Mouse (Mus musculus): ENCODE data around the gene Atcay. TPM values are rescaled to one million over a fixed set of nuclear protein-coding genes. Genes with fewer than 3 reads are reported as not detected.

Atcay gene
- total and polyA plus RNA-seq, 2 experiments: not detected

GRCm38 (mm10) chr10:81197305-81197704, 33.3 kb downstream of the Atcay start:
- Histone ChIP-seq H3K79me2 (ENCODE audit: control insufficient read depth, insufficient read depth, low read length) (no peaks in the 10 kb centered on the region), H3K27me3 (ENCODE audit: control insufficient read depth, insufficient read depth, low read length) (no peaks in the 10 kb centered on the region), H3K4me1 (ENCODE audit: control insufficient read depth, insufficient read depth, low read length) (0 out of 2 replicates have a peak, but pooled peaks cover 1% of the 10 kb centered on the region), H3K4me3 (ENCODE audit: insufficient read depth, low read depth, low read length) (no peak overlapping the region), H3K9ac (ENCODE audit: low read depth, low read length) (no peak overlapping the region), H3K36me3 (ENCODE audit: control insufficient read depth, insufficient read depth, low read length) (no peaks in the 10 kb centered on the region), H3K27ac (replicated peaks; ENCODE audit: insufficient read depth, low read depth, low read length) (no peak overlapping the region)
- 59% methylated on average over 6 of the region's 6 CpGs for WGBS
- no peak for DNase-seq (ENCODE audit: extremely low read depth, low read depth, low spot score)
- TF ChIP-seq CTCF (IDR thresholded peaks at IDR 0.05; ENCODE audit: low read depth, low read length): no peak
- TF ChIP-seq POLR2A (IDR thresholded peaks at IDR 0.05; ENCODE audit: extremely low read depth, insufficient read depth, low read length): no peak

- no peak for TF ChIP-seq CTCF (IDR thresholded peaks at IDR 0.05; ENCODE audit: low read depth, low read length)
- TF ChIP-seq POLR2A (IDR thresholded peaks at IDR 0.05; ENCODE audit: extremely low read depth, insufficient read depth, low read length): no peak
- Histone ChIP-seq H3K79me2 (ENCODE audit: control insufficient read depth, insufficient read depth, low read length) (no peaks in the 10 kb centered on the region), H3K4me1 (ENCODE audit: control insufficient read depth, insufficient read depth, low read length) (0 out of 2 replicates have a peak, but pooled peaks cover 2% of the 10 kb centered on the region), H3K27ac (replicated peaks; ENCODE audit: insufficient read depth, low read depth, low read length) (no peak overlapping the region), H3K36me3 (ENCODE audit: control insufficient read depth, insufficient read depth, low read length) (no peaks in the 10 kb centered on the region), H3K4me3 (ENCODE audit: insufficient read depth, low read depth, low read length) (no peak overlapping the region), H3K27me3 (ENCODE audit: control insufficient read depth, insufficient read depth, low read length) (no peaks in the 10 kb centered on the region), H3K9ac (ENCODE audit: low read depth, low read length) (no peak overlapping the region)
- no peak for DNase-seq (ENCODE audit: extremely low read depth, low read depth, low spot score)
- 80% methylated on average over 11 of the region's 11 CpGs for WGBS
Measured at GRCm38 (mm10) chr10:81196470-81197065, 34.1 kb downstream of the Atcay start.

GRCm38 (mm10) chr10:81195300-81195699, 35.3 kb downstream of the Atcay start:
- 73% methylated on average over 4 of the region's 4 CpGs for WGBS
- no peaks in the 10 kb centered on the region for H3K36me3 ChIP-seq (ENCODE audit: control insufficient read depth, insufficient read depth, low read length)
- H3K27me3 ChIP-seq (ENCODE audit: control insufficient read depth, insufficient read depth, low read length): no peaks in the 10 kb centered on the region
- no peak for DNase-seq (ENCODE audit: extremely low read depth, low read depth, low spot score)
- H3K9ac ChIP-seq (ENCODE audit: low read depth, low read length): no peak overlapping the region
- no peak overlapping the region for H3K4me3 ChIP-seq (ENCODE audit: insufficient read depth, low read depth, low read length)
- H3K4me1 ChIP-seq (ENCODE audit: control insufficient read depth, insufficient read depth, low read length): peaks cover 6% of the 10 kb centered on the region
- no peak overlapping the region for H3K27ac ChIP-seq (replicated peaks; ENCODE audit: insufficient read depth, low read depth, low read length)
- H3K79me2 ChIP-seq (ENCODE audit: control insufficient read depth, insufficient read depth, low read length): no peaks in the 10 kb centered on the region
- TF ChIP-seq CTCF (IDR thresholded peaks at IDR 0.05; ENCODE audit: low read depth, low read length): no peak
- TF ChIP-seq POLR2A (IDR thresholded peaks at IDR 0.05; ENCODE audit: extremely low read depth, insufficient read depth, low read length): no peak

GRCm38 (mm10) chr10:81193991-81194774, 36.5 kb downstream of the Atcay start:
- no peak for DNase-seq (ENCODE audit: extremely low read depth, low read depth, low spot score)
- Histone ChIP-seq H3K9ac (ENCODE audit: low read depth, low read length) (no peak overlapping the region), H3K27ac (replicated peaks; ENCODE audit: insufficient read depth, low read depth, low read length) (no peak overlapping the region), H3K27me3 (ENCODE audit: control insufficient read depth, insufficient read depth, low read length) (no peaks in the 10 kb centered on the region), H3K4me1 (ENCODE audit: control insufficient read depth, insufficient read depth, low read length) (peaks cover 6% of the 10 kb centered on the region), H3K4me3 (ENCODE audit: insufficient read depth, low read depth, low read length) (no peak overlapping the region), H3K79me2 (ENCODE audit: control insufficient read depth, insufficient read depth, low read length) (no peaks in the 10 kb centered on the region), H3K36me3 (ENCODE audit: control insufficient read depth, insufficient read depth, low read length) (no peaks in the 10 kb centered on the region)
- 16% methylated on average over 37 of the region's 37 CpGs for WGBS
- TF ChIP-seq CTCF (IDR thresholded peaks at IDR 0.05; ENCODE audit: low read depth, low read length) (no peak), POLR2A (IDR thresholded peaks at IDR 0.05; ENCODE audit: extremely low read depth, insufficient read depth, low read length) (no peak)

- no peaks in the 10 kb centered on the region for H3K36me3 ChIP-seq (ENCODE audit: control insufficient read depth, insufficient read depth, low read length)
- peaks cover 6% of the 10 kb centered on the region for H3K4me1 ChIP-seq (ENCODE audit: control insufficient read depth, insufficient read depth, low read length)
- WGBS: 2% methylated on average over 19 of the region's 19 CpGs
Measured at GRCm38 (mm10) chr10:81192968-81193501, 37.6 kb downstream of the Atcay start.

More at GRCm38 (mm10) chr10:81192968-81193501, 37.6 kb downstream of the Atcay start:
- DNase-seq (ENCODE audit: extremely low read depth, low read depth, low spot score): peak; percentile 50
- Histone ChIP-seq H3K27ac (replicated peaks; ENCODE audit: insufficient read depth, low read depth, low read length) (peak overlapping the region; percentile 32), H3K4me3 (ENCODE audit: insufficient read depth, low read depth, low read length) (peak overlapping the region; percentile 90), H3K79me2 (ENCODE audit: control insufficient read depth, insufficient read depth, low read length) (no peaks in the 10 kb centered on the region), H3K9ac (ENCODE audit: low read depth, low read length) (peak overlapping the region; percentile 98), H3K27me3 (ENCODE audit: control insufficient read depth, insufficient read depth, low read length) (no peaks in the 10 kb centered on the region)
- no peak for TF ChIP-seq POLR2A (IDR thresholded peaks at IDR 0.05; ENCODE audit: extremely low read depth, insufficient read depth, low read length)
- TF ChIP-seq CTCF (IDR thresholded peaks at IDR 0.05; ENCODE audit: low read depth, low read length): 0 out of 2 replicates have a peak, but pooled peaks have one; percentile 2

Data from liver, adult 2 months (tissue).